Mouse (Mus musculus) heart, embryonic 15.5 days (tissue): ENCODE data around the gene Mrps18b. TPM values are rescaled to one million over a fixed set of nuclear protein-coding genes. Genes with fewer than 3 reads are reported as not detected.
A peak's percentile ranks its signal among the peaks of the same experiment; 100 is the strongest.

Experiments used
- ATAC-seq: fragments of 200-750 bp; cut with Nextera tagmentation; replicated peaks from 2 replicates; pipeline ENCODE4 v1.8.0; 2017; ENCODE audit warnings: low read depth, moderate TSS enrichment; ENCODE audit not compliant: insufficient number of reproducible peaks, insufficient read depth, low FRiP score
- H3K27ac ChIP-seq: fragments of 300-500 bp; sonication (generic); 2 replicates; pipeline ENCODE4 v1.5.1; 2015; ENCODE audit warnings: mild to moderate bottlenecking, inconsistent platforms
- H3K27me3 ChIP-seq: fragments of 300-500 bp; sonication (generic); 2 replicates; pipeline ENCODE4 v1.6.1; 2015; ENCODE audit warnings: inconsistent platforms
- H3K36me3 ChIP-seq: fragments of 300-500 bp; sonication (generic); 2 replicates; pipeline ENCODE4 v1.6.1; 2015; ENCODE audit warnings: mild to moderate bottlenecking, inconsistent platforms
- H3K4me1 ChIP-seq: fragments of 300-500 bp; sonication (generic); replicated peaks from 2 replicates; pipeline ENCODE4 v1.6.1; 2015; ENCODE audit warnings: inconsistent platforms
- H3K4me2 ChIP-seq: fragments of 300-500 bp; sonication (generic); 2 replicates; pipeline ENCODE4 v1.6.1; 2015; ENCODE audit warnings: inconsistent platforms, mild to moderate bottlenecking, moderate library complexity
- H3K4me3 ChIP-seq: fragments of 300-500 bp; sonication (generic); 2 replicates; pipeline ENCODE4 v1.5.1; 2015; ENCODE audit warnings: mild to moderate bottlenecking, inconsistent platforms
- H3K9ac ChIP-seq: fragments of 300-500 bp; sonication (generic); 2 replicates; pipeline ENCODE4 v1.6.1; 2015; ENCODE audit warnings: mild to moderate bottlenecking, inconsistent platforms
- H3K9me3 ChIP-seq: fragments of 300-500 bp; sonication (generic); replicated peaks from 2 replicates; pipeline ENCODE4 v1.6.1; 2016; ENCODE audit warnings: inconsistent platforms
- WGBS: fragments of 180-500 bp; shearing (Covaris S2); methylation state at CpG from one replicate; pipeline ENCODE4 v1.1.7; 2015; ENCODE audit warnings: mixed read lengths; 5-methylcytosine and 5-hydroxymethylcytosine counted together
- polyA plus RNA-seq: library from polyadenylated mRNA; unstranded; fragments of >200 nt; fragmentation: Nextera tagmentation; extraction: Ambion mirVana; gene quantifications from 2 replicates; pipeline ENCODE4 v1.2.1, GENCODE M21; 2015

Gene Mrps18b
- polyA plus RNA-seq, 1 experiment from 2014 or later = 64.2 TPM

DNA sequence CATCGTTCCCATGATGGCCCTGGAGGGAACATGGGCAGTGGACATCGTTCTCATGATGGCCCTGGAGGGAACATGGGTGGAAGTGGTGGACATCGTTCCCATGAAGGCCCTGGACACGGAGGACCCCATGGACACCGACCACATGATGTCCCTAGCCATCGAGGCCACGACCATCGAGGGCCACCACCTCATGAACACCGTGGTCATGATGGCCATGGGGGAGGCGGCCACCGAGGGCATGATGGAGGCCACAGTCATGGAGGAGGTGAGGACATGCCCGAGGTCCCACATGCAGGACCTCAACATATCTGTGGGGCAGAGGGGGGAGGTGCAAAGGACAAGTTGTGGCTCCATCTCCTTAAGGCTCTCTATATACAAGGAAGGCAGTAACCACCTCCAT, 14.4 kb upstream of the Mrps18b start:
- H3K36me3 ChIP-seq = peaks cover 55% of the 10 kb centered on the region
- WGBS = 95% methylated on average over 12 of the region's 12 CpGs
- no peak for ATAC-seq

DNA sequence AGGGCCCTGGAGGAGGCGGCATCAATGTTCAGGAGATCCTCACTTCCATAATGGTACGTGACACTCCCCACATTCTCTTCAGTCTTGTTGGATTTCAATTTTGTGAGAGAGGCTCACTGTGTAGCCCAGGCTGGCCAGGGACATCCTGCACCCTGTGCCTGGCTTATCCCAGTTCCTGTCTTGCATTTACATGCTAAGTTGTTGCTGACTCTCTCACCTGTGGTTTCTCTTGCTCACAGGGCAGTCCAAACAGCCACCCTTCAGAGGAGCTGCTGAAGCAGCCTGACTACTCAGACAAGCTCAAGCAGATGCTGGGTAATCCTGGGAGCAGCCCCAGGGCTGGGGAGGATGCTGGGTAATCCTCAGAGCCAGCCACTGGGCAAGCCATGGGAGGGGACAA, 13.3 kb upstream of the Mrps18b start:
- H3K27ac ChIP-seq = no peak overlapping the region
- H3K27me3 ChIP-seq = no peaks in the 10 kb centered on the region
- ATAC-seq = no peak
- H3K36me3 ChIP-seq = peaks cover 66% of the 10 kb centered on the region
- H3K4me1 ChIP-seq = no peaks in the 10 kb centered on the region
- 91% methylated on average over 2 of the region's 2 CpGs for WGBS
- no peaks in the 10 kb centered on the region for H3K9me3 ChIP-seq
- no peak overlapping the region for H3K4me2 ChIP-seq
- H3K9ac ChIP-seq = no peak overlapping the region
- no peak overlapping the region for H3K4me3 ChIP-seq

More for the DNA sequence above, 14.4 kb upstream of the Mrps18b start:
- no peak overlapping the region for H3K4me2 ChIP-seq
- no peaks in the 10 kb centered on the region for H3K9me3 ChIP-seq
- no peak overlapping the region for H3K4me3 ChIP-seq
- H3K9ac ChIP-seq = no peak overlapping the region
- no peak overlapping the region for H3K27ac ChIP-seq
- H3K4me1 ChIP-seq = no peaks in the 10 kb centered on the region
- no peaks in the 10 kb centered on the region for H3K27me3 ChIP-seq

DNA sequence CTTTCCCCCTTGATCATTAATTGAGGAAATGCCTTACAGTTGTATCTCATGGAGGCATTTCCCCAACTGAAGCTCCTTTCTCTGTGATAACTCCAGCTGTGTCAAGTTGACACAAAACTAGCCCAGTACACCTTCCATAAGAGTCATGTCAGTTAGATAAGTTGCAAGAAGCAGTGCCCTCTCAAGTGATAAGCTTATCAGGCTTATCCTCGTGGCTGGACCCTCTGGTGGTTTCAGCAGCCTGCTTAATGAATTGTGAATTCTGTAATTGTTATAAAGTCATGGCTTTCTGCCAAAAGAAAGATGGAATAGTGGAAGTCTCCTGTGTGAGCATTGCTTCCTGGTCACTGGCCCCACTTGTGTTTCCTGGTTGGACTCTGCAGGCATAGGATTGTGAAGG, 11.3 kb upstream of the Mrps18b start:
- peaks cover 72% of the 10 kb centered on the region for H3K36me3 ChIP-seq
- H3K4me1 ChIP-seq = peaks cover 3% of the 10 kb centered on the region
- no peak overlapping the region for H3K27ac ChIP-seq
- H3K9me3 ChIP-seq = no peaks in the 10 kb centered on the region
- 9% methylated on average over 1 of the region's 1 CpGs for WGBS
- H3K9ac ChIP-seq = no peak overlapping the region
- H3K4me2 ChIP-seq = no peak overlapping the region
- no peak overlapping the region for H3K4me3 ChIP-seq
- no peak for ATAC-seq
- H3K27me3 ChIP-seq = no peaks in the 10 kb centered on the region

GRCm38 (mm10) chr17:35923281-35923680, 7.1 kb upstream of the Mrps18b start:
- Histone ChIP-seq H3K4me2 (no peak overlapping the region), H3K4me3 (no peak overlapping the region), H3K9ac (no peak overlapping the region), H3K4me1 (peaks cover 34% of the 10 kb centered on the region), H3K27me3 (no peaks in the 10 kb centered on the region), H3K27ac (no peak overlapping the region), H3K36me3 (peaks cover 43% of the 10 kb centered on the region), H3K9me3 (no peaks in the 10 kb centered on the region)
- 75% methylated on average over 4 of the region's 4 CpGs for WGBS
- ATAC-seq = no peak

DNA sequence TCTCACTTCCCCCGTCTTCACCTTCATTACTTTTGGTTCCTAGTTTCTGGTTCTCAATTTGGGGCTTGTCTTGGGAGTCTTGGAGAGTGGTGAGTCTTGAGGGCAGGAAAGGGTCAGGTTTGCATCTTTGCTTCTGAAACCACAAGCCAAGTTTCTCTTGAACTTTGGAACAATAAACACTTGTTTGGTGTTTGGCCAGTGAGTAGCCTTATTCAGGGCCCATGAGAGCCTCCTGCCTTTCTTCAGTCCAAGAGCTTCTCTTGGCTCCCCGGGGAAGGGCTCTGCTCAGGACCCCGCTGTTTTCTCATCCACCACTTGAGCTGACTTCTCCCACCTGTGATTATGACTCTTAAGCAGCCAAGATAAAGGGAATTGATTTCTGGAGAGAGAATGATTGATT, 6.4 kb upstream of the Mrps18b start:
- no peaks in the 10 kb centered on the region for H3K27me3 ChIP-seq
- H3K4me1 ChIP-seq = peaks cover 34% of the 10 kb centered on the region
- H3K4me3 ChIP-seq = no peak overlapping the region
- no peaks in the 10 kb centered on the region for H3K9me3 ChIP-seq
- WGBS = 81% methylated on average over 3 of the region's 3 CpGs
- H3K36me3 ChIP-seq = peaks cover 36% of the 10 kb centered on the region
- no peak for ATAC-seq
- no peak overlapping the region for H3K9ac ChIP-seq
- H3K27ac ChIP-seq = no peak overlapping the region
- H3K4me2 ChIP-seq = no peak overlapping the region

DNA sequence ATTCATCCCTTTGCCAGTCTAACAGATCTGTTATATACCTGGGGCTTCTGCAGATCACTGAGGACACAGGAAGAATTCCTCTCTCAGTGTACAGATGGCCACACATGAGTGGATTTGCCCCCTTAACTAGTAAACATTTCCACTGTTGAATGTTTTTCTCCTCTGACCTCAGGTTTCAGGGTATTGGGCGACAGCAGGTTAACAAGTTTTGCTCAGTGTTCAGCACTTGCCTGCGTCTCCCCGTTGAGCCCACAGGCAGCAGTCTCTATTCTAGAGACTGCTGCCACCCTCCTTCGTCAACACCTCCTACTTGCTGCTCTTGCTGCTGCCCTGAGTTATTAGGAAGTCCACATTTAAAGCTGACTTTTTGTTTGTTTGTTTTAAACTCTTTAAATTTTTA, 5.5 kb upstream of the Mrps18b start:
- no peak overlapping the region for H3K4me2 ChIP-seq
- no peaks in the 10 kb centered on the region for H3K9me3 ChIP-seq
- H3K4me1 ChIP-seq = peaks cover 34% of the 10 kb centered on the region
- H3K4me3 ChIP-seq = no peak overlapping the region
- H3K27me3 ChIP-seq = no peaks in the 10 kb centered on the region
- peaks cover 31% of the 10 kb centered on the region for H3K36me3 ChIP-seq
- H3K27ac ChIP-seq = no peak overlapping the region
- no peak for ATAC-seq
- WGBS = 70% methylated on average over 4 of the region's 4 CpGs
- no peak overlapping the region for H3K9ac ChIP-seq

- 74% methylated on average over 5 of the region's 5 CpGs for WGBS
- no peak for ATAC-seq
These were observed 4.8 kb upstream of the Mrps18b start for GRCm38 (mm10) chr17:35920862-35921562.

GRCm38 (mm10) chr17:35920384-35920783, 4.2 kb upstream of the Mrps18b start:
- peaks cover 37% of the 10 kb centered on the region for H3K4me1 ChIP-seq
- 65% methylated on average over 1 of the region's 1 CpGs for WGBS
- H3K4me3 ChIP-seq = 0 out of 2 replicates have a peak overlapping the region, but pooled peaks have one; percentile 83
- H3K27ac ChIP-seq = peak overlapping the region; percentile 97
- no peak for ATAC-seq
- H3K4me2 ChIP-seq = peak overlapping the region; percentile 8; the same call in 1 of the 2 replicates
- peaks cover 17% of the 10 kb centered on the region for H3K36me3 ChIP-seq
- no peaks in the 10 kb centered on the region for H3K9me3 ChIP-seq
- no peak overlapping the region for H3K9ac ChIP-seq
- no peaks in the 10 kb centered on the region for H3K27me3 ChIP-seq

More at GRCm38 (mm10) chr17:35920862-35921562, 4.8 kb upstream of the Mrps18b start:
- H3K4me3 ChIP-seq = no peak overlapping the region
- H3K27me3 ChIP-seq = no peaks in the 10 kb centered on the region
- H3K36me3 ChIP-seq = peaks cover 24% of the 10 kb centered on the region
- no peaks in the 10 kb centered on the region for H3K9me3 ChIP-seq
- no peak overlapping the region for H3K4me2 ChIP-seq
- no peak overlapping the region for H3K9ac ChIP-seq
- H3K4me1 ChIP-seq = peaks cover 34% of the 10 kb centered on the region
- peak overlapping the region; percentile 97 for H3K27ac ChIP-seq

GRCm38 (mm10) chr17:35919864-35920301, 3.7 kb upstream of the Mrps18b start:
- H3K36me3 ChIP-seq = peaks cover 12% of the 10 kb centered on the region
- ATAC-seq = no peak
- H3K9ac ChIP-seq = peak overlapping the region; percentile 58; the same call in 1 of the 2 replicates
- WGBS = 35% methylated on average over 6 of the region's 6 CpGs
- peak overlapping the region; percentile 83 for H3K4me3 ChIP-seq
- no peaks in the 10 kb centered on the region for H3K27me3 ChIP-seq
- peaks cover 40% of the 10 kb centered on the region for H3K4me1 ChIP-seq
- peak overlapping the region; percentile 78 for H3K4me2 ChIP-seq
- H3K27ac ChIP-seq = peak overlapping the region; percentile 97
- H3K9me3 ChIP-seq = no peaks in the 10 kb centered on the region

- no peaks in the 10 kb centered on the region for H3K9me3 ChIP-seq
- H3K4me1 ChIP-seq = peaks cover 43% of the 10 kb centered on the region
- peak; percentile 23; the same call in 1 of the 2 replicates for ATAC-seq
- no peaks in the 10 kb centered on the region for H3K27me3 ChIP-seq
- peak overlapping the region; percentile 97 for H3K27ac ChIP-seq
- peak overlapping the region; percentile 58 for H3K9ac ChIP-seq
- H3K4me3 ChIP-seq = peak overlapping the region; percentile 83
- 10% methylated on average over 7 of the region's 7 CpGs for WGBS
- H3K36me3 ChIP-seq = peaks cover 12% of the 10 kb centered on the region
- H3K4me2 ChIP-seq = peak overlapping the region; percentile 78
These were observed 3.0 kb upstream of the Mrps18b start for GRCm38 (mm10) chr17:35919060-35919715.

DNA sequence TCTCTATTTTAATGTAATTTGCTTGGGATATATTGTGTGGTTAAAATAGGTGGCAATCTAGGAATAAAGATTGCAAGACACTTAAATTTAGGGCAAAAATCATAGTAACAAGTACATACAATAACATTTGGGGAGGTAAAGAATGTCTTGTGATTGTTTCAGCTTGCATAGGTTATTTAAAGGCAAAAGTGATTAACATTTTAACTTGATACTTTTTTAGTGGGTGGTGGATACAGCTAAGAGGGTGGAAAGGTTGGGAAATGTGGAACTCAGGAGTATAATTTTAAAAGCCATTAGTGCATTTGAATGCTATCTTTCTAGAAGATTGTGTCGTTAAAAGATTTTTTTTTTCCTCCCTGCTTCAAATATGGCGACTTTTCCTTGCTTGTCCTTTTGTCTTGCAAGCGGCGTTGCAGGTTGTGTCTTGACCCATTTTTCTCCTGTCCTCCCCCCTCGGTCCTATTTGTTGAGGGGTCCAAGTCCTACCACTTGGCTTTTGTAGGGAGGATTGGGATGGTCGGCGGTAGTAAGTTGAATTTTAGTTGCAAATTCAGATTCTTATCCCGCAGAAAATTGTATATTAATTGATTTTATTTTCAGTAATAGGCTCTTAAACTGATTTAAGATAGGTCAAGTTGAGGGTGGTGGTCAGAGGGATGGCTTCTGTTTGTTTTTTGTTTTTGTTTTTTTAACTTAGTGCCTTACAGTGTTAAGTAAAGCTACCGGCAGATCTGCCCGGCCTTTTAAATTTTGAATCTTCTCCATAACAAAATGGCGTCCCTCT, 2.3 kb upstream of the Mrps18b start:
- Histone ChIP-seq H3K4me3 (peak overlapping the region; percentile 83), H3K4me2 (peak overlapping the region; percentile 78), H3K27me3 (no peaks in the 10 kb centered on the region), H3K36me3 (peaks cover 11% of the 10 kb centered on the region; the same call in 1 of the 2 replicates), H3K9me3 (no peaks in the 10 kb centered on the region), H3K4me1 (peaks cover 43% of the 10 kb centered on the region), H3K27ac (peak overlapping the region; percentile 97), H3K9ac (peak overlapping the region; percentile 86)
- under 1% methylated on average over 11 of the region's 11 CpGs for WGBS
- no peak for ATAC-seq
